Mouse (Mus musculus) neural tube, embryonic 11.5 days (tissue): Measurements from ENCODE around the gene Lck. TPM values are rescaled to one million over a fixed set of nuclear protein-coding genes. Genes with fewer than 3 reads are reported as not detected.

Experiments used
- ATAC-seq: fragments of 200-750 bp; cut with Nextera tagmentation; 2 replicates; pipeline ENCODE4 v1.8.0; 2017; ENCODE audit warnings: moderate number of reproducible peaks, mild to moderate bottlenecking, moderate TSS enrichment, moderate library complexity; ENCODE audit not compliant: insufficient read depth, low FRiP score, low TSS enrichment
- DNase-seq: peaks from one replicate; pipeline ENCODE4 v3.0.0-alpha.2; 2015; ENCODE audit warnings: low spot score
- H3K27ac ChIP-seq: fragments of 300-500 bp; sonication (generic); 2 replicates; pipeline ENCODE4 v1.5.1; 2014; ENCODE audit warnings: low read depth, mild to moderate bottlenecking, low read length
- H3K27me3 ChIP-seq: fragments of 300-500 bp; sonication (generic); 2 replicates; pipeline ENCODE4 v1.6.1; 2014; ENCODE audit warnings: mild to moderate bottlenecking, low read length, mixed read lengths; ENCODE audit not compliant: control insufficient read depth, insufficient read depth
- H3K36me3 ChIP-seq: fragments of 300-500 bp; sonication (generic); 2 replicates; pipeline ENCODE4 v1.6.1; 2014; ENCODE audit warnings: mild to moderate bottlenecking, low read length, moderate library complexity, mixed read lengths; ENCODE audit not compliant: control insufficient read depth, insufficient read depth
- H3K4me1 ChIP-seq: fragments of 300-500 bp; sonication (generic); 2 replicates; pipeline ENCODE4 v1.6.1; 2014; ENCODE audit warnings: low read length, mixed read lengths; ENCODE audit not compliant: control insufficient read depth, insufficient read depth
- H3K4me2 ChIP-seq: fragments of 300-500 bp; sonication (generic); 2 replicates; pipeline ENCODE4 v1.6.1; 2014; ENCODE audit warnings: low read depth, mild to moderate bottlenecking, moderate library complexity
- H3K4me3 ChIP-seq: fragments of 300-500 bp; sonication (generic); 2 replicates; pipeline ENCODE4 v1.5.1; 2014; ENCODE audit warnings: low read depth, low read length
- H3K9ac ChIP-seq: fragments of 300-500 bp; sonication (generic); 2 replicates; pipeline ENCODE4 v1.6.1; 2014; ENCODE audit warnings: mild to moderate bottlenecking, low read length
- H3K9me3 ChIP-seq: fragments of 300-500 bp; sonication (generic); 2 replicates; pipeline ENCODE4 v1.6.1; 2016; ENCODE audit warnings: low read length; ENCODE audit not compliant: control insufficient read depth
- WGBS: fragments of 180-500 bp; shearing (Covaris S2); extraction: QIAGEN DNeasy Blood & Tissue Kit; methylation state at CpG from one replicate; pipeline ENCODE4 v1.1.7; 2014; 5-methylcytosine and 5-hydroxymethylcytosine counted together
- polyA plus RNA-seq: library from polyadenylated mRNA; unstranded; fragments of >200 nt; fragmentation: Nextera tagmentation; extraction: Ambion mirVana; gene quantifications from 2 replicates; pipeline ENCODE4 v1.2.1, GENCODE M21; 2014

Gene Lck
- polyA plus RNA-seq, 1 experiment from 2014 or later, result 7.0 TPM

GRCm38 (mm10) chr4:129617121-129617641 lies 43.7 kb upstream of the Lck start:
- H3K9ac ChIP-seq, result no peak overlapping the region
- DNase-seq (no peak), ATAC-seq (no peak)
- H3K9me3 ChIP-seq, result no peaks in the 10 kb centered on the region
- H3K4me1 ChIP-seq, result peaks cover 5% of the 10 kb centered on the region
- 92% methylated on average over 7 of the region's 7 CpGs for WGBS
- no peak overlapping the region for H3K27ac ChIP-seq
- H3K27me3 ChIP-seq, result no peaks in the 10 kb centered on the region
- no peak overlapping the region for H3K4me2 ChIP-seq
- no peak overlapping the region for H3K4me3 ChIP-seq
- H3K36me3 ChIP-seq, result no peaks in the 10 kb centered on the region

- H3K36me3 ChIP-seq, result no peaks in the 10 kb centered on the region
- H3K4me2 ChIP-seq, result no peak overlapping the region
- no peaks in the 10 kb centered on the region for H3K9me3 ChIP-seq
- ATAC-seq, result no peak
- no peak overlapping the region for H3K27ac ChIP-seq
- no peak overlapping the region for H3K4me3 ChIP-seq
- H3K9ac ChIP-seq, result no peak overlapping the region
- H3K27me3 ChIP-seq, result no peaks in the 10 kb centered on the region
- no peak for DNase-seq
- peaks cover 5% of the 10 kb centered on the region for H3K4me1 ChIP-seq
- WGBS, result 94% methylated on average over 3 of the region's 3 CpGs
Measured at GRCm38 (mm10) chr4:129616631-129617030, 43.2 kb upstream of the Lck start.

- Histone ChIP-seq H3K27ac (no peak overlapping the region), H3K9ac (no peak overlapping the region), H3K9me3 (no peaks in the 10 kb centered on the region), H3K4me3 (no peak overlapping the region), H3K4me1 (peaks cover 5% of the 10 kb centered on the region), H3K4me2 (no peak overlapping the region), H3K36me3 (no peaks in the 10 kb centered on the region), H3K27me3 (no peaks in the 10 kb centered on the region)
- 90% methylated on average over 9 of the region's 9 CpGs for WGBS
- ATAC-seq (no peak), DNase-seq (no peak)
Measured at GRCm38 (mm10) chr4:129615801-129616290, 42.4 kb upstream of the Lck start.

- Histone ChIP-seq H3K4me3 (no peak within 1 kb of the TSS), H3K4me1 (peaks cover 5% of the 10 kb centered on the region), H3K9ac (no peak within 1 kb of the TSS), H3K4me2 (no peak within 1 kb of the TSS), H3K36me3 (no peaks in the 10 kb centered on the region), H3K27me3 (no peaks in the 10 kb centered on the region), H3K27ac (no peak within 1 kb of the TSS), H3K9me3 (no peaks in the 10 kb centered on the region)
- 86% methylated on average over 6 of the region's 6 CpGs for WGBS
- DNase-seq (no peak), ATAC-seq (no peak)
Measured at GRCm38 (mm10) chr4:129614093-129614492, 40.7 kb upstream of the Lck start, which contains the start of gene Dcdc2b. TSS of gene Dcdc2b (minus strand) at chr4:129614257.

- DNase-seq (no peak), ATAC-seq (no peak)
- Histone ChIP-seq H3K4me2 (no peak overlapping the region), H3K4me1 (no peaks in the 10 kb centered on the region), H3K27me3 (no peaks in the 10 kb centered on the region), H3K9me3 (no peaks in the 10 kb centered on the region), H3K4me3 (no peak overlapping the region), H3K36me3 (peaks cover 10% of the 10 kb centered on the region), H3K27ac (no peak overlapping the region), H3K9ac (no peak overlapping the region)
- 69% methylated on average over 4 of the region's 4 CpGs for WGBS
Measured at GRCm38 (mm10) chr4:129610472-129610871, 37.0 kb upstream of the Lck start.

- Histone ChIP-seq H3K4me1 (no peaks in the 10 kb centered on the region), H3K36me3 (peaks cover 10% of the 10 kb centered on the region), H3K4me3 (no peak overlapping the region), H3K27me3 (no peaks in the 10 kb centered on the region), H3K4me2 (no peak overlapping the region), H3K27ac (no peak overlapping the region), H3K9me3 (no peaks in the 10 kb centered on the region), H3K9ac (no peak overlapping the region)
- DNase-seq, result no peak
- no peak for ATAC-seq
- 65% methylated on average over 4 of the region's 4 CpGs for WGBS
Measured at GRCm38 (mm10) chr4:129610026-129610425, 36.6 kb upstream of the Lck start.

GRCm38 (mm10) chr4:129609139-129609631 lies 35.7 kb upstream of the Lck start:
- no peaks in the 10 kb centered on the region for H3K4me1 ChIP-seq
- no peak overlapping the region for H3K4me3 ChIP-seq
- no peaks in the 10 kb centered on the region for H3K9me3 ChIP-seq
- H3K27me3 ChIP-seq, result no peaks in the 10 kb centered on the region
- peaks cover 10% of the 10 kb centered on the region for H3K36me3 ChIP-seq
- 83% methylated on average over 12 of the region's 12 CpGs for WGBS
- no peak overlapping the region for H3K4me2 ChIP-seq
- ATAC-seq (no peak), DNase-seq (no peak)
- H3K27ac ChIP-seq, result no peak overlapping the region
- no peak overlapping the region for H3K9ac ChIP-seq

GRCm38 (mm10) chr4:129608426-129609025 lies 35.1 kb upstream of the Lck start:
- H3K36me3 ChIP-seq, result peaks cover 10% of the 10 kb centered on the region

More at GRCm38 (mm10) chr4:129608426-129609025, 35.1 kb upstream of the Lck start:
- Histone ChIP-seq H3K9ac (no peak overlapping the region), H3K4me3 (no peak overlapping the region), H3K27me3 (no peaks in the 10 kb centered on the region), H3K27ac (no peak overlapping the region), H3K9me3 (no peaks in the 10 kb centered on the region), H3K4me2 (no peak overlapping the region), H3K4me1 (no peaks in the 10 kb centered on the region)
- 44% methylated on average over 7 of the region's 7 CpGs for WGBS
- peak; percentile 67; the same call in 1 of the 2 replicates for ATAC-seq
- DNase-seq, result peak; percentile 82
